Mouse (Mus musculus) cerebellum, adult (tissue): ENCODE measurements around the gene Zmat3.

Source experiments
- ATAC-seq: cut with Nextera tagmentation; 2 replicates; pipeline ENCODE4 v1.9.2; 2017; ENCODE audit warnings: mild to moderate bottlenecking, moderate library complexity, mixed read lengths; ENCODE audit not compliant: insufficient number of reproducible peaks, low FRiP score, low TSS enrichment

The Zmat3 gene

DNA sequence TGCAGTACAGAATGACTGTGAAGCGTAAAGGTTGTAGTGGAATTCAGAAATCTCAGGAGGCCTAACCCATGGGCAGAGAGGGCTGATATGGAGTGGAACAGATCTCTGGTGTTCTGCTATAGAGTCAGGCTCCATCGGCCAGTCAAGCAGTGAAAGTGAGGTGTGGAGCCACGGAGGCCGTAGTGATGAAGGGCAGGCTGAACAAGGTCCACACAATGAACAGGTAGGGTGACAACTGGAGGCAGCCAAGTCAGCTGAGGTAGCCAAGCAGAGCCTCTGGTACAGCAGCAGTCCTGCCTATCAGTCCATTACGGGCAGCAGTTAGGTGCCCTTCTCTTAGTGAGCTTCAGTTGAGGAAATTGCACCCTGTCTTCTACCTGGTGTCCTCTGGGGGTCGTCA lies 7.4 kb upstream of the Zmat3 start:
- ATAC-seq: no peak

DNA sequence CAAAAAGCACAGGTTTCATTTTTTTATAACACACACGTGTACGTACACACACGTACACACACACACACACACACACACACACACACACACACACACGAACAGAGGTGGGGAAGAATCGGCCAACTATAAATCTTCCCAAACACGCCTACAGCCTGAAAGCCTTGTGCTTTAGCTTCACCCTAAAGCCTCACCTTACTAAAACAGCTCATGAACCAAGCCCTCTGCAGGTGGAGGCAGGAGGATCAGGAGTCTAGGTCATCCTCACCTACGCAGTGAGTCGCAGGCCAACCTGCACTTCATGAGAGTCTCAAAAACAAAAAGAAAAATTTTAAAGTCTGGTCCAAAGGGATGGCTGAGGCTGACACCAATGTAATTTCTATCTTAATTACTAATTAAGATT lies 6.7 kb upstream of the Zmat3 start:
- no peak for ATAC-seq

DNA sequence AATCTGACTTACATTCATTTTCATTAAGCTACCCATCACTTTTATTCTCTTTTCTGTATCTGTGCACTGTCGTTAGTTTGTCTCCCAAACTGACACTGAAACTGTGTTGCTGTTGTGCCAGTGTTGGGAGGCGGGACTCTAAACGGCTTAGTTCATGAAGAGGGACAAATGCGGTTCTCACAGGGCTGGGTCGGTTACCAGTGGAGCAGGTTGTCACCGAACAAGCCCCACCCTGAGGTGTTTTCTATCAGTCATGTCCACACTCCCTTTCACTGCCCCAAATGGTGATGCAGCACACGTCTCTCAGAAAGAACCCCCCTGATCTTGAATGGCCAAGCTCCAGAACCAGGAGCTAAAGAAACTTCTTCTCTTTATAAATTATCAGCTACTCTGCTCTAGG lies 6.1 kb upstream of the Zmat3 start:
- ATAC-seq: no peak

DNA sequence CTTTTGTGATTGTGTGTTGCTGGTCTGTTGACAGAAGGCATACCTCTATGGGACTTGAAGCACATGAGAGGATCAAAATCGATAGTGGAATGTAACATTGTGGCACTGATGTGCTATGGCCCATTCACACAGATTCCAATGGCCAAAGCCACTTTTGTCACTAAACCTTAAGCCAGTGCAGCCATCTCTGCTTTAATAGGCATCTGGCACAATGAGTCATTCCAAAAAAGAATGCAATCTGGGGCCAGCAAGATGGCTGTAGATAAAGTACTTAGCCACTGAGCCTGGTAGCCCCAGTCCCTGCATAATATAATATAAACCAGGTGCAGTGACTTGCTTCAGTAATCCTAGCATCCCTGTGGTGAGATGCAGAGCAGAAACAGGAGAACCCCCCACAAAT lies 1.7 kb upstream of the Zmat3 start:
- ATAC-seq: no peak

DNA sequence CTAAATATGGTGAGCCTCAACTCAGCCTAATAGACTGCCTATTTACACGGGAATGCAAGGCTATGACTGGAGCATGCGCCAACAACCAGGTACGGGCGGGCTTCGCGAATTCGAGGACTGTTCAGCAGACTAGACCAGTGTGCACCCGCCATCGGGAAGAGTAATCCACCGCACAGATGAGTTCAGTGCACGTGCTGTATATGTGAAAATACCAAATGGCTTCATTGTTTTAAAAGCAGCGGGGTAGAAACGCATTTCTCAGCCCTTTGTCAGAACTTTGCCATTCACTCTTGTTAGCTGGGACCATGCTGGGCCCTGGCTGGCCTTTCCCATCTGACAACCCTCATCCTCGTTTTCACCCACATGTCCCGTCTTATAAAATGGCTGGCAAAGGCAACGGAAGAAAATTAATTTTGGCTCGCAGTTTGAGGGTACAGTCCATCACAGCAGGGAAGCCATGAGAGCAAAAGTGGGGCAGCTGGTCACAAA lies 476 bp upstream of the Zmat3 start:
- ATAC-seq: peak; percentile 34

DNA sequence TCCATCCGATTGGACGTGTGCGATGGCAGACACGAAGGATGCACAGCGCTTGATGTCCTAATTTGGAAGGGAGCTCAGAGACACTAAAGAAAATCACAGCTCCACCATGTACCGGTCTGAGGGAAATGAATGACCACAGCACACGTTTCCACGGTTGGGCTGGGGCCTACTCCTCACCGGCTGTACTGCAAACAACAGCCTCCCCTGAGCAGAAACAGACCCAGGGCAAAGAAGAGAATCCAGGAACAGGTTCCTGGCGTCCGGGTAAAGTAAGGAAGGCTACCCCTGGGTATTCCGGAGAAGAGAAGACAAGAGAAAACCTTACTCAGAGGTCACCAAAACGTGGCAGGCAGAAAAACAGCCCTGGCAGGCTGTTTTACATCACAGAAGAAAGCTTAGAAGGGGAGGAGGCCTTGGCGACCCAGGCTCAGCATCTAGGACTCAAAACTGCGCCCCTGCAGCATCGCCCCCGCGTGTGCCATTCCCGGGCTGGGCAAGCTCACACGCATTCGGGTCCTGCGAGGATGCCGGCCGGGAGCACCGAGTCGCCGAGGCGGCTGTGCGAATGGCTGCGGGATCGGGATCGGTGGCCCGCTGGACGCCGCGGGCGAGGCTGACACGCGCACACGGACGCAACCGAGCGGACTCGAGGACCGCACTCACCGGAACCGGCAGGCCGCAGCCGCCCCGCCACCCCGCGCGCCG lies 821 bp downstream of the Zmat3 start:
- ATAC-seq: peak; percentile 52

DNA sequence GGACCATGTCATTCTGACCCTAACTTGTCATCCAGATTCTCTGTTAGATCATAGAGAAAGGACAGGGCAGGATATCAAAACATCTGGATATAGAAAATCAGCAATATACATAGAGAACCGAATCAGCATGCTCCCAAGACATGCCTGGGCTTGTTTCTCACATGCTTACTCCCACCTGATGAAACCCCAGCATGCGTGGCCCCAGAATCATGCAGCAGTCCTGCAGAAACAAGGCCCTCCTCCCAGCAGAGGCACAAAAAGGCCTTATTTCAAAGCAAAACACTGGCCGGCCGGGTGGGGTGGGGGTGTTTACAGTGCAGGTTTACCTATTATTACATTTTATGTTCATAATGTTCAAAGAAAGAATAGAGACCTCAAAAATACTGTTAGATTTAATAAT lies 1.6 kb downstream of the Zmat3 start:
- ATAC-seq: no peak

DNA sequence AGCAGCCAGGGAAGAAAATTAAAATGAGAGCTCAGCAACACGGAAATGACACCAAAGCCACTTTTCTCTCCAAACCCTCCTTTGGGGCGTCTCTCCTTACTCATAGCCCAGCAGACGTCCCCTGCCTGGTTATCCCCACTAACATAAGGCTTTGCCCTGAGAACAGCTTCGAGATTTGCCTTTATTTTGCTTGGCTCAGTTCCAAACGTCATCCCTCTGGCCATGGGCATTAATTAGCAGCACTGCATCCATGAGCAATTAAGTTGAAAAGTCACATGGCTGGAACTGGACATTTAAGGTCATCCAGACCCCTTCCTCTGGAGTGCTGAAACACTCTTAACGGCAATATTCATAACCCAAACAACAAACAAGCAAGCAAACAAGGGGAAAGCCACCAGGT lies 4.6 kb downstream of the Zmat3 start:
- no peak for ATAC-seq

DNA sequence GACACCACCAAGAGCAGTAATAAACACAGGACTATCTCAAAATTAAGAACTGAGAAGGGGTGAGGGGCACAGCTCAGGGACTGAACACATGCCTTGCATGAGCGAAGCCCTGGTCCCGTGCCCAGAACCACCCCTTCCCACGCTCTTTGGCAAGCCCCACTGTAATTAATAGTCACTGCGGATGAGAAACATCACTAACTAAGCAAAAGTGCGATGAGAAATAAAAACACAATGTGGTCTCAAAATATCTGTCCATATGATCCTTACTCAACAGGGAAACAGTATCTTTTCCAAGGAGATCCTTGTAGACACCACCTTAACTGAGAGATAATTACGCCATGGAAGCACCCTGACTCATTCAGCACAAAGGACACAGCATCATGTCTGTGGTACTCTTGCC lies 17.9 kb downstream of the Zmat3 start:
- no peak for ATAC-seq

DNA sequence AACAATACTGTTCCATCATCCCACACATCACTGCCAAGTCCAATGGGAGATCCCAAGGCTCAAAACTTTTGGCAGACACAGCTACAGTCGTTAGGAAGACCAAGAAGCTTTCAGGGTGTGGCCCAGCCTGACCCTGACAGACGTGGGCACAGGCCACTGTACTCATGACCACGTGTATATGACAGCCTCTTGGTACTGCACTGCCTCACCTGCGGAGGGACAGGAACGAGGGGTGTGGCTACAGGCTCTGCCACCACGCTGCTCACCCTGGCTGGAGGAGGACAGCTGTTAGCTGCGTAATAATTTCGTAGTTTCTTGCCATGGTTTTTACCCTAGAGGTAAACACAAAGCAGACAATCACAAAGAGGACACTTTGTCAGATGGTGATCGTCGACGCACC lies 20.6 kb downstream of the Zmat3 start:
- ATAC-seq: no peak

DNA sequence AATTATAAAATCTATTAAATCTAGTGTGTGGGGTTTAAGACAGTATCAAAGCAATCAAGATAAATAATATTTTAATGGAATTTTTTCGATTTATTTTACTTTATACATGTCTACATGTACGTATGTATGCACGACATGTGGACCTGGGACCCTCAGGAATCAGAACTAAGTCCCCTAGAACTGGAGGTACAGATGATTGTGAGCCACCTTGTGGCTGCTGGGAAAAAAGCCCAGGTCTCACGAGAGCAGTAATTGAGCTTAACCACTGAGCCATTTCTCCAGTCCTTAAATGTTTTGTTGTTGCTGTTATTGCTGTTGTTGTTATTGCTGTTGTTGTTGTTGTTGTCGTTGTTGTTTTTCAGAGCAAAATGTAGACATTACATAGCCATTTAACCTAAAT lies 21.0 kb downstream of the Zmat3 start:
- ATAC-seq: no peak

DNA sequence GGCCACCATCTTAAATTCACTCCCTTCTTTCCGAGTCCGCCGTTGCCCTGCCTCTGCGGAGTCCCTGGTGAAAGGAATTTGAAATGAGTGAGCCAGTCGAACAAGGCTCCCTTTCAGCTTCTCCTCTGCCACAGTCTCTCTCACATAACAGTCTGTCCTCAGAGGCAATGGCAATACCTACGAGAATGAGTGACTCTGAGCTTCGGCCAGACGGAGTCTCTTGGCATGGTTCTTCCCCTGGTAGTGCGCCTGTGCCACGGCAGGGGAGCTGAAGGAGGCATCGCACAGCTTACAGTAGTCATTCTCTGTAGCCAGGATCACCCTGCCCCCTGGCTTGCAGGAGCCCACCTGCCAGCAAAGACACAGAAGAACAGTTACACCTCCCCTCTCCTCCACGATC lies 22.4 kb downstream of the Zmat3 start:
- peak; percentile 57; the same call in 1 of the 2 replicates for ATAC-seq

DNA sequence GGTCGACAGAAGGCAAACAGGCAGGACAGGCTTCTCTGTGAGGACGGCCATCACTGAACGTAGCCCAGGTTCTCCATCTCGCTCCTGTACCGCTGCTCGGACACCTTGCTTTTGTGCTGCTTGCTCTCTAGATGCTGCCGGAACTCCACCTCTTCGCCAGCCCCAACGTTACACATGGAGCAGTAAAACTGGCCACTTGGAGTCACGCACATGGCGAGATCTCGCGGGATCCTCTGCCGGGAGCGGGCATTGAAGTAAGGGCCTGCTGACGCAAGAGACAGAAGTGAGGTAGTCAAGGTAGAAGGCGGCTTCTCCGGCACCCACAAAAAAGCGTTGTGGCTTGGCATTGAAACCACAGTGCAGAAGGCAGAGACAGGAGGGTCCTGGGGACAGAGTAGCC lies 24.4 kb downstream of the Zmat3 start:
- ATAC-seq: no peak

DNA sequence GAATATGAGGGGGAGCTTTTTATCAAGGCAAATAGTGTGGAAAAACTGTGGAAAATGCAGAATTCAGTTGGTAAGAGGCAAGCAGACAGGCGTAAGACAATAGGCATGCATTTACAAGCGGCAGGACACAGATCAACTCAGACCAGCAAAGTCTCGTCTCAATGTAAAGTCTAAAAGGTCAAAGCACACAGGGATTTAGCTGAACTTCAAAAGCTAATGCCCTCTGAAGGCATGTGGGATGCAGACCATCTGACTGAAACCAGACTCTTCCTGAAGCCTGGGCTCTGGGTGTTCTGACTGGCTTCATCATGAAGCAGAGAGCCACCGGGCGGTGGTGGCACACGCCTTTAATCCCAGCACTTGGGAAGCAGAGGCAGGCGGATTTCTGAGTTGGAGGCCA lies 27.6 kb downstream of the Zmat3 start:
- no peak for ATAC-seq

DNA sequence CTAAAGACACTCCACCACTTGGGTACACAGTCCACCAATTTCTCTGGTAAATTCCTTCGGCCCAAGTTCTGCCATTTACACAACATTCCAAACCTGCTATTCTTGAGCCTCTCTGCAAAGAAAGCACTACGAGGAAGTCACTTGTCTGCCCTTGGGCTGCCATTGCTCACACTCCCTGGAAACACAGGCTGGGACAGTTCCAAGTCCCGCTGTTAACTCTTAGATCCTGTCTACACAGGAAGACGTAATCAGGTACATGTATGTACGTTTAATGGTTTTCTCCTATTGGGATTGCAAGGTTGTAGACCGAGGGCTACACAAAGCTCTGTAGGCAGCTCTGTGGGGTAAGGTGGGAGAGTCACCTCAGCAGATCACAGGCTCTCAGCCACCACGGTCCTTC lies 28.0 kb downstream of the Zmat3 start:
- ATAC-seq: no peak

DNA sequence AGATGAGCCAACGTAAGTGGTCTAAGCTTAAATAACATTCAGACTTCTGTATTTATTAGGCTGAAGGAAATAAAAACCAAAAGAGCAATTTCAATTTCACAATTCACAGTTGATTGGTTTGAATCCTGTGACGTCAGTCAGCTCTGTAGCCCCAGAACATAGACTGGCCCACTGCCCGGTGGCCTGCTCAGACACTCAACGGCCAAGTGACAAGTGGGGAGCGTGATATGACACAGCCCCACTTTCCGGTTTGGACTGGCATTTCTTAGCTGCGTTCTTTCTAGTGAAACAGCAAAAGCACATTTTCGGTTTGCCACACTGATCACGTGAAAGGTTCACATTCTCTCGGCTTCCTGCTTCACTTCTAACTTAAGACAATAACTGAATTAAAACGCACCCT lies 30.9 kb downstream of the Zmat3 start:
- ATAC-seq: no peak

DNA sequence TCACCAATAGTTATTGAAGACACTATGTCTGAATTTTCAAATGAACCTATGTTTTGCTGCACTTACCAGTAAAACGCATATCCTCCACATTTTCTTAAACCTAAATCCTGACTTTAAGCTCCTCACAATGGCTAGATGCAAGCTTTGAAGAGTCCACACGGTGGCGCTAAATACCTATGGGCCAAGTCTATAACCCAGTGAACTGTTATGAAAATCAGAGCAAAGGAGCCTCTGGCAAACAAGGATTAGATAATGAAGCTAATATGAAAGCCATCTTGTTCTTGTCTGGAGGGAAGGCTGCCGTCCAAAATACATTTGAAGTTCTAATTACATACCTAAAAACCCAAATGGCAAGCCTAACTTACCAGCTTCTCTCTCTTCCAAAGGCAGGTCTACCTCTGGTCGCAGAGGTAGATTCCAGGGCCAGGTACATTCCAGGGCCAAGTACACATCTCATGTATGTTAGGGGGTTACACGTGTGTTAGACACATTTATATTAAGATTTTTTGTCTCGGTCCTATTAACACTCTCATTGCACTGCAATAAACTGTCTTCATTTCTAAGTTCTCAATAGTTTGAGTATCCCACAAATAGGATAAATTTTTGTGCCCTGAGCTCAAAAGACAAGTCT lies 32.2 kb downstream of the Zmat3 start:
- ATAC-seq: peak; percentile 78

DNA sequence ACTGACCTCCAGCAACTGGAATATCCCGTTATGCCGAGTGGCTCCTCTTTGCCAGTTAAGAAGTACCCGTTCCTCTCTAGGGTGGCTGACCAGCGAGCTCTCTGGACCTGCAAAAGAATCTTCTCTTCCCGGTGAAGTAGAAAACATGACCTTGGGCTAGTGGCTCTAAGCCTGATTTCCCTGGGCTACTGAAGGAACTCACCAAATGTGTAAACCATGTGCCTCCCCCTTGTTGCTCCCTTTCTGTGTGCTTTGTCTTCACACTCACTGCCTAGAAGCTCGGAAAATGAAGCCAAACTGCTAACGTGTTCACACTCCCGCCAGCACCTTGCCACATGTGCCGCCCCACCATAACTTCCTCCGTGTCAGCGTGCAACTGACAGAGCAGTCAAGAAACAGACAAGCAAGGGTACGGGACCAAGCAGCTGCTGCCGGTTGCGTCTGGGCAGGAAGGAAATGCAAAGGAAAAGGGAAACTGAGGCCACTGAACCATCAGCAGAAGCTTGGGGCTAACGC lies 47.9 kb downstream of the Zmat3 start:
- ATAC-seq: no peak

DNA sequence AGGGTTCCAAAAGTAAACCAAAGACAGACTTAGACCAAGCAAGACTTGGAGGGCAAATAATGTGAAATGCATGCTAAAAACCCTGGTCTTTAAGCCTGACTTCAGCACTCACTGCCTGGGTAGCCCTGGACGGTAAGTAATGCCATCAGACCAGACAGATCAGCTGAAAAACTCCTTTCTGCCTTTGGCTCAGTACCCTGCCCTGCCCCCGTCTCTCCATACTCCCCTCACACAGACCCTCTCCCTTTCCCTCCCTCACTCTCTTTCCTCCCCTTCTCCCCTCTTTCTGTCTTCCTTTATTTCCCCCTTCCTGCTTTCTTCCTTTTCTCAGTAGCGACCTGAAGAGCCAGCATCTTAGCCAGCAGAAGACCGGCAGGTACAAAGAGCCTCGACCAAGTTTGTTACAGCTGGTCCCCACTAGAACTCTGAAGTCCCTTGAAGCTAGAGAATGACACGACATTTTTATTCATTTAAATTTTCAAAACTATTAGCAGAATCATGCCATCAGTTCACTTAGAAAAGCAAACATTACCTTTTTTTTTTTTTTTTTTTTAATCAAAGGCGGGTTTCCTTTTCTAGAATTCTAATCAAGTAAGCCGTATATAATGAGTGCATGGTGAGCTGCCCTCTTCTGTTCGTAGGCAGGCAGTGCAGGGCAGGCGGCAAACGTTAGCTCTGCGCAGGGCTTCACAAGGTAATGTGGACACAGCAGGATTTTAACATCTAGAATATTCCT lies 48.5 kb downstream of the Zmat3 start:
- peak; percentile 68; the same call in 1 of the 2 replicates for ATAC-seq

DNA sequence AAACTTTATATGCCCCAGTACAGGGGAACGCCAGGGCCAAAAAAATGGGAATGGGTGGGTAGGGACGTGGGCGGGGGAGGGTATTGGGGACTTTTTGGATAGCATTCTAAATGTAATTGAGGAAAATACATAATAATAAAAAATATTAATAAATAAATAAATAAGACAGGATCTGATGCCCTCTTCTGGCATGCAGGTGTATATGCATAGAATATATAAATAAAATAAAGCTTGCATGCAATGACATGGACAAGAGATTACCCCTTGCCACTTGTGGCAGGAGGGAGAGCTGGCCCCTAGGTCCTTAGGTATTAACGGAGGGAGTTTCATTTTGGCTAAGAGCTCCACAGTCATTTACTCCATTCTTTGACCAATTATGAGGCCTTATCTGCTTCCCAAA lies 51.1 kb downstream of the Zmat3 start:
- no peak for ATAC-seq

DNA sequence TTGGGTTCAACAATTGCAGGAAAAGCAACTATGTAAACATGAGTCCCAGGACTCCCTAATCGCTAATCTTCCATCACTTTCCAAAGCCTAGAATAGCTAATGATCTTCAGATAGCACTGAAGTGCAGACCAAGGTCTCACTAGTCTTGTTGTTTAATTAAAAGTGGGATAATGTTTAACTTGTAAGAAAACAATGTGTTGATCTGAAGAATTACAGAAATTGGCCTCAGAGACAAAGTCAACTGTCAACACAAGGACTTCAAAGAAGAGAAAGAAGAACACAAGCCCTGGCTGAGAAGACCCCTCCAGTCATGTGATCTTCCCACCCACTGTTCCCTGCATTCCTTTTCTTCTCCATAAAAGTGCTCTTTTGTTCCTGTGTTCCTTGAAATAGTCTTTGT lies 61.6 kb downstream of the Zmat3 start:
- no peak for ATAC-seq
